8 mouse cellular contexts compared by ENCODE assay signal in genomic region chrX:101532347-101533221, GRCm38 (mm10). TPM values are rescaled to one million over a fixed set of nuclear protein-coding genes. Genes with fewer than 3 reads are reported as not detected.
DNase-seq lines count a peak whose midpoint lies in the region; ATAC-seq and TF ChIP-seq lines count a peak whose summit lies in the region.

Gene Taf1 (plus strand): TSS chrX:101532734.

- H3K4me2 ChIP-seq in embryonic facial prominence, embryonic 15.5 days (replicated peaks), result peak within 1 kb of the TSS; percentile 44
- peak within 1 kb of the TSS; percentile 47 for H3K4me2 ChIP-seq in limb, embryonic 14.5 days (replicated peaks; ENCODE audit: low read depth, low read length, severe bottlenecking)
- peak within 1 kb of the TSS; percentile 50 for H3K4me2 ChIP-seq in midbrain, postnatal 0 days (ENCODE audit: low read depth, low read length, poor library complexity, severe bottlenecking)

- no peaks in the 10 kb centered on the region for H3K9me3 ChIP-seq in embryonic facial prominence, embryonic 15.5 days (replicated peaks)
- H3K9me3 ChIP-seq in limb, embryonic 14.5 days (ENCODE audit: control insufficient read depth, low read length), result no peaks in the 10 kb centered on the region
- H3K9me3 ChIP-seq in midbrain, postnatal 0 days (ENCODE audit: low read length), result no peaks in the 10 kb centered on the region

- no peak for TF ChIP-seq CTCF in bone marrow, adult 2 months (IDR thresholded peaks at IDR 0.05; ENCODE audit: control insufficient read depth, insufficient read depth, low read length)
- TF ChIP-seq CTCF in midbrain, postnatal 0 days (IDR thresholded peaks at IDR 0.05), result no peak

- no peaks in the 10 kb centered on the region for H3K27me3 ChIP-seq in embryonic facial prominence, embryonic 15.5 days
- H3K27me3 ChIP-seq in limb, embryonic 14.5 days (ENCODE audit: control insufficient read depth, insufficient read depth, low read length), result no peaks in the 10 kb centered on the region
- H3K27me3 ChIP-seq in midbrain, postnatal 0 days (ENCODE audit: insufficient read depth, low read length), result no peaks in the 10 kb centered on the region

- 13% methylated on average over 47 of the region's 47 CpGs for WGBS in bone marrow, adult 2 months
- WGBS in embryonic facial prominence, embryonic 15.5 days, result 14% methylated on average over 47 of the region's 47 CpGs
- WGBS in limb, embryonic 14.5 days, result 15% methylated on average over 47 of the region's 47 CpGs
- WGBS in midbrain, postnatal 0 days, result 19% methylated on average over 47 of the region's 47 CpGs

- H3K9ac ChIP-seq in embryonic facial prominence, embryonic 15.5 days, result peak within 1 kb of the TSS; percentile 53
- peak within 1 kb of the TSS; percentile 65 for H3K9ac ChIP-seq in limb, embryonic 14.5 days (ENCODE audit: low read depth, low read length, severe bottlenecking)
- H3K9ac ChIP-seq in midbrain, postnatal 0 days (replicated peaks; ENCODE audit: low read length, poor library complexity, severe bottlenecking), result peak within 1 kb of the TSS; percentile 69

- H3K27ac ChIP-seq in bone marrow, adult 2 months (ENCODE audit: control insufficient read depth, insufficient read depth, low read depth, low read length, poor library complexity), result peak within 1 kb of the TSS; percentile 80
- peak within 1 kb of the TSS; percentile 58 for H3K27ac ChIP-seq in embryonic facial prominence, embryonic 15.5 days (replicated peaks)
- peak within 1 kb of the TSS; percentile 33; the same call in 1 of the 2 replicates for H3K27ac ChIP-seq in limb, embryonic 14.5 days (replicated peaks; ENCODE audit: low read depth, low read length)
- peak within 1 kb of the TSS; percentile 76 for H3K27ac ChIP-seq in midbrain, postnatal 0 days (ENCODE audit: low read depth, low read length)

- H3K4me3 ChIP-seq in bone marrow, adult 2 months (replicated peaks; ENCODE audit: control insufficient read depth, low read depth, low read length), result peak within 1 kb of the TSS; percentile 93
- H3K4me3 ChIP-seq in embryonic facial prominence, embryonic 15.5 days (replicated peaks), result peak within 1 kb of the TSS; percentile 59
- H3K4me3 ChIP-seq in limb, embryonic 14.5 days (replicated peaks; ENCODE audit: low read length), result peak within 1 kb of the TSS; percentile 54
- peak within 1 kb of the TSS; percentile 47 for H3K4me3 ChIP-seq in midbrain, postnatal 0 days (ENCODE audit: low read depth, low read length)

- peaks cover 7% of the 10 kb centered on the region; the same call in 1 of the 2 replicates for H3K36me3 ChIP-seq in embryonic facial prominence, embryonic 15.5 days
- peaks cover 9% of the 10 kb centered on the region for H3K36me3 ChIP-seq in limb, embryonic 14.5 days (ENCODE audit: control insufficient read depth, insufficient read depth, low read length)
- H3K36me3 ChIP-seq in midbrain, postnatal 0 days (ENCODE audit: insufficient read depth, low read length), result no peaks in the 10 kb centered on the region

- ATAC-seq in embryonic facial prominence, embryonic 15.5 days (ENCODE audit: insufficient number of reproducible peaks, low FRiP score, low TSS enrichment, low read depth), result peak; percentile 99
- ATAC-seq in limb, embryonic 14.5 days (ENCODE audit: low FRiP score, low read depth), result peak; percentile 98
- peak; percentile 97 for ATAC-seq in midbrain, postnatal 0 days (ENCODE audit: low FRiP score)

- peak; percentile 44; the same call in 1 of the 2 replicates for TF ChIP-seq POLR2A in bone marrow, adult 2 months (IDR thresholded peaks at IDR 0.05; ENCODE audit: borderline replicate concordance, control insufficient read depth, low read depth, low read length)
- TF ChIP-seq POLR2A in limb, embryonic 14.5 days (IDR thresholded peaks at IDR 0.05; ENCODE audit: borderline replicate concordance, extremely low read depth, insufficient read depth, insufficient read length), result peak; percentile 53; the same call in 1 of the 2 replicates

- H3K4me1 ChIP-seq in bone marrow, adult 2 months (ENCODE audit: control insufficient read depth, insufficient read depth, low read length), result no peaks in the 10 kb centered on the region
- H3K4me1 ChIP-seq in embryonic facial prominence, embryonic 15.5 days, result no peaks in the 10 kb centered on the region
- no peaks in the 10 kb centered on the region for H3K4me1 ChIP-seq in limb, embryonic 14.5 days (ENCODE audit: control insufficient read depth, insufficient read depth, low read length)
- H3K4me1 ChIP-seq in midbrain, postnatal 0 days (ENCODE audit: insufficient read depth, low read length), result no peaks in the 10 kb centered on the region

- peak; percentile 99 for DNase-seq in 416B (ENCODE audit: low read depth)
- DNase-seq in heart, adult 8-10 months (ENCODE audit: low spot score), result peak; percentile 95
- peak; percentile 98 for DNase-seq in kidney, adult 9 months
- DNase-seq in limb, embryonic 14.5 days (ENCODE audit: low spot score), result peak; percentile 97
- DNase-seq in midbrain, postnatal 0 days (ENCODE audit: low spot score), result peak; percentile 98
- DNase-seq in spleen, postnatal 14 days (ENCODE audit: low spot score in 2 of 2), result peak; percentile 77 to 81

RNA-seq across cellular contexts. Expression of gene Taf1, which starts in this region (rescaled TPM):
- polyA plus RNA-seq in bone marrow, adult 2 months (2011; ENCODE audit: insufficient read depth, insufficient read length, low replicate concordance, missing spikeins), result 16.0 and 30.3 TPM in 2 replicates
- polyA plus RNA-seq in embryonic facial prominence, embryonic 15.5 days (2015; fragmentation: Nextera tagmentation; extraction: Ambion mirVana), result 11.6 and 11.8 TPM in 2 replicates
- 10 to 100 TPM; 12.8 to 17.5 (median 15.1) TPM for total RNA-seq in heart, adult 8-10 months (2022)
- polyA plus RNA-seq in limb, embryonic 14.5 days (2012; rRNA removed), result 14.9 and 31.7 TPM in 2 replicates
- polyA plus RNA-seq in limb, embryonic 14.5 days (2014; fragmentation: Nextera tagmentation; extraction: Ambion mirVana), result 14.4 and 16.7 TPM in 2 replicates
- 25.6 and 36.9 TPM in 2 replicates for total RNA-seq in midbrain, postnatal 0 days (2014; rRNA removed)
- 9.9 and 13.4 TPM in 2 replicates for polyA plus RNA-seq in midbrain, postnatal 0 days (2015; fragmentation: Nextera tagmentation; extraction: Ambion mirVana)

Comparison
In these comparisons a context has a peak if more than half of its experiments do, and no peak if none do; other contexts are left out.
1. Peak in every context shown above with its lines: DNase-seq, ATAC-seq, H3K4me3 ChIP-seq and H3K27ac ChIP-seq.